Mouse (Mus musculus) heart, adult 2 months (tissue): ENCODE data around the gene Tagln2. TPM values are rescaled to one million over a fixed set of nuclear protein-coding genes. Genes with fewer than 3 reads are reported as not detected.

Experiments used
- DNase-seq, 2 experiments: peaks; one replicate each; pipeline ENCODE4 v3.0.0; 2021
- H3K27ac ChIP-seq: fragments of 200-600 bp; 2 replicates; pipeline ENCODE4 v1.8.1; 2022
- H3K27me3 ChIP-seq: fragments of 200-500 bp; 2 replicates; pipeline ENCODE4 v1.6.1; 2012; ENCODE audit warnings: mild to moderate bottlenecking, low read length, inconsistent platforms, mixed read lengths; ENCODE audit not compliant: control insufficient read depth, insufficient read depth
- H3K36me3 ChIP-seq: fragments of 200-500 bp; 2 replicates; pipeline ENCODE4 v1.6.1; 2012; ENCODE audit warnings: low read length, inconsistent platforms; ENCODE audit not compliant: control insufficient read depth, insufficient read depth
- H3K4me1 ChIP-seq: fragments of 200-500 bp; 2 replicates; pipeline ENCODE4 v1.6.1; 2011; ENCODE audit warnings: low read length; ENCODE audit not compliant: control insufficient read depth, insufficient read depth
- H3K4me3 ChIP-seq: fragments of 200-600 bp; 2 replicates; pipeline ENCODE4 v1.8.1; 2022
- H3K79me2 ChIP-seq: fragments of 200-500 bp; replicated peaks from 2 replicates; pipeline ENCODE4 v1.6.1; 2012; ENCODE audit warnings: mild to moderate bottlenecking, inconsistent platforms, low read length, moderate library complexity, mixed read lengths; ENCODE audit not compliant: control insufficient read depth, insufficient read depth
- H3K9ac ChIP-seq: fragments of 200-500 bp; 2 replicates; pipeline ENCODE4 v1.6.1; 2012; ENCODE audit warnings: low read depth, mild to moderate bottlenecking, control low read depth, inconsistent platforms, low read length, mixed read lengths
- CTCF ChIP-seq: fragments of 200-600 bp; IDR thresholded peaks from 2 replicates; pipeline ENCODE4 v1.8.1; 2022; ENCODE audit warnings: antibody characterized with exemption, mild to moderate bottlenecking, moderate library complexity
- EP300 ChIP-seq: fragments of 200-500 bp; IDR thresholded peaks from 2 replicates; pipeline ENCODE4 v1.6.1; 2011; ENCODE audit warnings: low read depth, low read length, control low read depth; ENCODE audit not compliant: insufficient read depth
- POLR2A ChIP-seq: fragments of 200-500 bp; IDR thresholded peaks from 2 replicates; pipeline ENCODE4 v1.6.1; 2011; ENCODE audit warnings: mild to moderate bottlenecking, low read depth, low read length, control low read depth; ENCODE audit not compliant: insufficient read depth
- WGBS: fragments of 180-500 bp; shearing (Covaris S2); methylation state at CpG from one replicate; pipeline ENCODE4 v1.1.7; 2018; 5-methylcytosine and 5-hydroxymethylcytosine counted together
- intact Hi-C: fragments of 180-260 bp; cut with DNase I; formaldehyde crosslinking; loops from one replicate; pipeline ENCODE4 v1.15.1; 2025
- polyA plus RNA-seq: library from polyadenylated mRNA; depleted of rRNA; stranded (reverse); fragments of >200 nt; gene quantifications from 2 replicates; pipeline ENCODE4 v1.2.3, GENCODE M21; 2012
- total RNA-seq, 2 experiments: library from RNA; stranded (reverse); gene quantifications; 2 replicates each; pipeline ENCODE4 v1.2.3; 2021

Tagln2 gene
- total and polyA plus RNA-seq, 3 experiments: 65.5 to 131 (median 77.8) TPM

- TF ChIP-seq CTCF (no peak), POLR2A (no peak), EP300 (no peak)
- no peak for DNase-seq
- no peaks in the 10 kb centered on the region for H3K4me1 ChIP-seq
- H3K4me3 ChIP-seq: no peak overlapping the region
- H3K79me2 ChIP-seq: no peaks in the 10 kb centered on the region
- intact Hi-C loops: loop anchor here (5.0 to 10.0 kb wide), 2 partner anchors 133 to 459 kb away; partner anchors contain the start of gene Vangl2
- no peak overlapping the region for H3K9ac ChIP-seq
- WGBS: 79% methylated on average over 11 of the region's 11 CpGs
- no peak overlapping the region for H3K27ac ChIP-seq
- H3K36me3 ChIP-seq: no peaks in the 10 kb centered on the region
- no peaks in the 10 kb centered on the region for H3K27me3 ChIP-seq
These were observed 15.6 kb upstream of the Tagln2 start for GRCm38 (mm10) chr1:172484236-172484635.

DNA sequence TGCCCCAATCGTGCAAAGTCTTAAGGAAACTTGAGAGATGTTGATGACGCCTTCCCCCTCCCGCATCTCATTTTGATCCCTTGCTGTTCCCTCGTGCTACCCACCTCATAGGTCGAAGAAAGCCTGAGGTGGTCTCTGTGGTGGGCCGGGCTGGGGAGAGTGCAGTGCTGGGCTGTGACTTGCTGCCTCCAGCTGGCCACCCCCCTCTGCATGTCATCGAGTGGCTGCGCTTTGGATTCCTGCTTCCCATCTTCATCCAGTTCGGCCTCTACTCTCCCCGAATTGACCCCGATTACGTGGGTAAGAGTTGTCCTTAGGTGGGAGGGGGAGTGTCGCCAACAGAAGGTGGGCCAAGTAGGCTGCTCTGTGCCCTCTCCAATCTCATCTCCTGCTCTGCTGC, 15.2 kb upstream of the Tagln2 start:
- WGBS: 88% methylated on average over 13 of the region's 13 CpGs
- intact Hi-C loops: loop anchor here (5.0 to 10.0 kb wide), 2 partner anchors 133 to 460 kb away; partner anchors contain the start of gene Vangl2
- no peaks in the 10 kb centered on the region for H3K36me3 ChIP-seq

DNA sequence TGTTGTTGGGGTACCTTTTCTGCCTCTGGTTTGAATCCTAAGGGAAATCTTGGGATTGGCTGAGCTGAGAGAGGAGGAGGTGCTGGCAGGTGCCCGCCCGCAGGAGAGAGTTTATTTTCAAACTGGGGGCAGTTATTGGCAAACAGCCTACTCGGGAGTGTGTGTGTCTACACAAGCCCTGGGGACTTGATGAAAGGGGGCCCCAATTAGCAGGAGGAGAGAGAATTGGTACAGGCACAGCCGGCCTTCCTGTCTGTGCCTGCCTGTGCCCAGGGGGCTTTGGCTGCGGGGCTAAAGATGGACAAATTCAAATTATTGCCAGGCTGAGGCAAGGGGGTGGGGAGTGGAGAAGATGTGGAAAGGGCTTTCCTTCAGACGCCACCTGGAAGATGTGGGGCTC, 14.0 kb upstream of the Tagln2 start:
- Histone ChIP-seq H3K9ac (no peak overlapping the region), H3K27me3 (no peaks in the 10 kb centered on the region), H3K4me1 (peaks cover 1% of the 10 kb centered on the region; the same call in 1 of the 2 replicates), H3K36me3 (no peaks in the 10 kb centered on the region), H3K4me3 (no peak overlapping the region), H3K27ac (no peak overlapping the region), H3K79me2 (no peaks in the 10 kb centered on the region)
- TF ChIP-seq EP300: no peak
- TF ChIP-seq CTCF: no peak
- no peak for TF ChIP-seq POLR2A
- DNase-seq: no peak
- intact Hi-C loops: loop anchor here (10.0 kb wide), 1 partner anchor 461 kb away; the partner anchor contains the start of gene Vangl2
- 83% methylated on average over 6 of the region's 6 CpGs for WGBS

More for the DNA sequence above, 15.2 kb upstream of the Tagln2 start:
- H3K79me2 ChIP-seq: no peaks in the 10 kb centered on the region
- no peak overlapping the region for H3K4me3 ChIP-seq
- H3K4me1 ChIP-seq: no peaks in the 10 kb centered on the region
- H3K27me3 ChIP-seq: no peaks in the 10 kb centered on the region
- no peak overlapping the region for H3K27ac ChIP-seq
- TF ChIP-seq POLR2A (no peak), EP300 (no peak), CTCF (no peak)
- DNase-seq: no peak
- no peak overlapping the region for H3K9ac ChIP-seq

- Histone ChIP-seq H3K36me3 (no peaks in the 10 kb centered on the region), H3K4me1 (peaks cover 1% of the 10 kb centered on the region; the same call in 1 of the 2 replicates), H3K27ac (no peak overlapping the region), H3K79me2 (no peaks in the 10 kb centered on the region), H3K4me3 (no peak overlapping the region), H3K9ac (no peak overlapping the region), H3K27me3 (no peaks in the 10 kb centered on the region)
- TF ChIP-seq CTCF: no peak
- TF ChIP-seq POLR2A: no peak
- no peak for TF ChIP-seq EP300
- no peak for DNase-seq
- WGBS: 69% methylated on average over 4 of the region's 4 CpGs
- intact Hi-C loops: loop anchor here (10.0 kb wide), 1 partner anchor 461 kb away; the partner anchor contains the start of gene Vangl2
These were observed 13.6 kb upstream of the Tagln2 start for GRCm38 (mm10) chr1:172486236-172486635.

- peaks cover 1% of the 10 kb centered on the region; the same call in 1 of the 2 replicates for H3K4me1 ChIP-seq
- no peak overlapping the region for H3K27ac ChIP-seq
- no peaks in the 10 kb centered on the region for H3K36me3 ChIP-seq
- 84% methylated on average over 5 of the region's 5 CpGs for WGBS
- no peaks in the 10 kb centered on the region for H3K27me3 ChIP-seq
- H3K9ac ChIP-seq: no peak overlapping the region
- DNase-seq: no peak
- TF ChIP-seq POLR2A (no peak), CTCF (no peak), EP300 (no peak)
- H3K79me2 ChIP-seq: no peaks in the 10 kb centered on the region
- intact Hi-C loops: loop anchor here (10.0 kb wide), 1 partner anchor 462 kb away; the partner anchor contains the start of gene Vangl2
- no peak overlapping the region for H3K4me3 ChIP-seq
These were observed 13.2 kb upstream of the Tagln2 start for GRCm38 (mm10) chr1:172486651-172487050.

- no peak overlapping the region for H3K27ac ChIP-seq
- peaks cover 1% of the 10 kb centered on the region; the same call in 1 of the 2 replicates for H3K4me1 ChIP-seq
- H3K79me2 ChIP-seq: no peaks in the 10 kb centered on the region
- DNase-seq: no peak
- no peak overlapping the region for H3K4me3 ChIP-seq
- intact Hi-C loops: loop anchor here (10.0 kb wide), 1 partner anchor 463 kb away; the partner anchor contains the start of gene Vangl2
- H3K36me3 ChIP-seq: no peaks in the 10 kb centered on the region
- 87% methylated on average over 4 of the region's 4 CpGs for WGBS
- no peaks in the 10 kb centered on the region for H3K27me3 ChIP-seq
- TF ChIP-seq POLR2A (no peak), CTCF (no peak), EP300 (no peak)
- H3K9ac ChIP-seq: no peak overlapping the region
These were observed 12.0 kb upstream of the Tagln2 start for GRCm38 (mm10) chr1:172487859-172488258.
